Mouse (Mus musculus): ENCODE results near the gene Itln1. TPM values are rescaled to one million over a fixed set of nuclear protein-coding genes. Genes with fewer than 3 reads are reported as not detected.

The Itln1 gene
- polyA plus RNA-seq, 1 experiment from 2014 or later = not detected

- Histone ChIP-seq H3K27me3 (replicated peaks; ENCODE audit: low read depth, poor library complexity, severe bottlenecking) (no peaks in the 10 kb centered on the region), H3K4me3 (peak overlapping the region; percentile 71), H3K27ac (replicated peaks) (peak overlapping the region; percentile 90), H3K36me3 (replicated peaks) (no peaks in the 10 kb centered on the region), H3K4me1 (peaks cover 13% of the 10 kb centered on the region), H3K9me3 (no peaks in the 10 kb centered on the region)
- peak; percentile 74 for DNase-seq (ENCODE audit: low spot score)
- WGBS = under 1% methylated on average over 53 of the region's 53 CpGs
Observed at GRCm38 (mm10) chr1:171503592-171504291, 31.4 kb downstream of the Itln1 start.

DNA sequence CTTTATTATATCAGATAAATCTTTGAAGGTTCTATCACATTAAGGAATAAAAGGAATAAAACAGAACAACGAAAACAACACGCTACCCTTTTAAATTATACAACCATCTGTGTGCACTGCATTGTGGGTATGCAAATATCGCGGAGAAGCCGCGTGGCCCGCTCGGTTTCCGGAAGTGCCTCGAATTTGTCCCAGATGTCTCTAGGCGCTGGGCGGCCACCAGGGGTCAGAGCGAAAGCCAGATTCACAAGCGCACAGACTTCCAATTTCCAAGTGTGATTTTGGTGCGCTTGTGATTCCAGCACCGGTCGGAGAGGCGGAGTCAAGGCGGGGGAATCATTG, 31.9 kb downstream of the Itln1 start, which contains the start of gene Alyref2:
Alyref2 (plus strand) TSS at position 229 of the 342 bp plus-strand sequence.
- H3K4me1 ChIP-seq = peaks cover 14% of the 10 kb centered on the region
- no peaks in the 10 kb centered on the region for H3K9me3 ChIP-seq
- H3K4me3 ChIP-seq = peak within 1 kb of the TSS; percentile 71
- H3K27ac ChIP-seq (replicated peaks) = peak within 1 kb of the TSS; percentile 90
- WGBS = under 1% methylated on average over 19 of the region's 19 CpGs
- H3K36me3 ChIP-seq (replicated peaks) = no peaks in the 10 kb centered on the region
- peak; percentile 95 for DNase-seq (ENCODE audit: low spot score)
- H3K27me3 ChIP-seq (replicated peaks; ENCODE audit: low read depth, poor library complexity, severe bottlenecking) = no peaks in the 10 kb centered on the region

DNA sequence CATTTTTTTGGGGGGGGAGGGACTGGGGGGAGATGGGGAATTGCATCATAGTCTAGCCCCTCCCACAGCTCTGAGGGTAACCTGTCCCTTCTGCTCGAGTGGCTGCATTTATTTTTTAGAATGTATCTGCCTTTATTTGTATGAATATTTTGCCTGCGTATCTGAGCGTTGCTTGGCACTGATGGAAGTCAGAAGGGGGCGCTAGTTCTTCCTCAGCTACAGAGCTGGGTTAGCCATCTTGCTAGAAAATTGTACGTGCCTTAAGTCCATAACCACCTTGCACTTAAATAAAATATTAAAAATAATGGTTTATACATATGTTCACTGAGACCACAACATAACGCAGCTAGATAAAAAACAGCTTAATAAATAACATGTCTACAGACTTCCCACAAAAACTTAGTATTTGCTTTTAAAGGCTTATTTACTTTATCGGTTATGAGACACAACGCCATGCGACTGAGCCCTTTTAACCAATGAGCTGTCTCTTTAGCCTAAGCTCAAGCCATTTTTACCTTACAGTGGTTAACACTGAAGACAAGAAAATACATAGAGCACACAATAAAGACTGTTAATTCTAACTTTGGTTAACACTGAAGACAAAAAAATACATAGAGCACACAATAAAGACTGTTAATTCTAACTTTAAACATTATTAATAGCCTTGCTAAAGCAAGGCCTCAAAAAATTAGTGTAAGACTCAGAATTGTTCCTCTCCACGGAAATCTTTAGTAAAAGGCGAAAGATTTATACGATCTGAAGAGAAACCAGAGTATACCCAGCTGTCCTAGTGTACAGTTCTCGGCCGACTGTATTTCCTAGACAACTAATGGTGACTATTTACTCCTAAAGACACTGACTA, 32.5 kb downstream of the Itln1 start:
- Histone ChIP-seq H3K4me3 (peak overlapping the region; percentile 71), H3K4me1 (peaks cover 14% of the 10 kb centered on the region), H3K27ac (replicated peaks) (peak overlapping the region; percentile 90), H3K27me3 (replicated peaks; ENCODE audit: low read depth, poor library complexity, severe bottlenecking) (no peaks in the 10 kb centered on the region), H3K36me3 (replicated peaks) (no peaks in the 10 kb centered on the region), H3K9me3 (no peaks in the 10 kb centered on the region)
- WGBS = under 1% methylated on average over 14 of the region's 14 CpGs
- peak; percentile 66 for DNase-seq (ENCODE audit: low spot score)

- no peaks in the 10 kb centered on the region for H3K27me3 ChIP-seq (replicated peaks; ENCODE audit: low read depth, poor library complexity, severe bottlenecking)
- DNase-seq (ENCODE audit: low spot score) = peak; percentile 63
- no peaks in the 10 kb centered on the region for H3K9me3 ChIP-seq
- peak overlapping the region; percentile 79 for H3K27ac ChIP-seq (replicated peaks)
- H3K36me3 ChIP-seq (replicated peaks) = no peaks in the 10 kb centered on the region
- H3K4me1 ChIP-seq = peaks cover 14% of the 10 kb centered on the region
- WGBS = 5% methylated on average over 5 of the region's 5 CpGs
- H3K4me3 ChIP-seq = peak overlapping the region; percentile 37
Observed at GRCm38 (mm10) chr1:171501636-171502080, 33.4 kb downstream of the Itln1 start.

- Histone ChIP-seq H3K4me1 (peaks cover 14% of the 10 kb centered on the region), H3K9me3 (no peaks in the 10 kb centered on the region), H3K36me3 (replicated peaks) (no peaks in the 10 kb centered on the region), H3K4me3 (0 out of 2 replicates have a peak overlapping the region, but pooled peaks have one; percentile 37), H3K27ac (replicated peaks) (no peak overlapping the region; the same call in 1 of the 2 replicates), H3K27me3 (replicated peaks; ENCODE audit: low read depth, poor library complexity, severe bottlenecking) (no peaks in the 10 kb centered on the region)
- 63% methylated on average over 6 of the region's 6 CpGs for WGBS
- no peak for DNase-seq (ENCODE audit: low spot score)
Observed at GRCm38 (mm10) chr1:171501016-171501610, 34.0 kb downstream of the Itln1 start.

GRCm38 (mm10) chr1:171499856-171500255, 35.2 kb downstream of the Itln1 start:
- H3K4me1 ChIP-seq = peaks cover 14% of the 10 kb centered on the region

DNA sequence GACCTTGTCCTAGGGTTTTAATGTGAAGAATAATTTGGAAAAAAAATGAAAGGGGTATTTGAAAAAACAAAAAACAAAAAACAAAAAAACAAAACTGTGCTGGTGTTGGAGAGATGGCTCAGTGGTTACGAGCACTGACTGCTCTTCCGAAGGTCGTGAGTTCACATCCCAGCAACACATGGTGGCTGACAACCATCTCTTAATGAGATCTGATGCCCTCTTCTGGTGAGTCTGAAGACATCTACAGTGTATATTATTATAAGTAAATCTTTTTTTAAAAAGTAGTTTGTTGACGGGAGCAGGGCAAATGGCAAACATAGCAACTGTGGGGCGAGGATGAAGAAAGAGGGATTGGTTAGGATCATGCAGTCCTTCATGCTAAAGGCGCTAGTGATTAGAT, 39.7 kb downstream of the Itln1 start:
- Histone ChIP-seq H3K4me1 (peaks cover 3% of the 10 kb centered on the region; the same call in 1 of the 2 replicates), H3K36me3 (replicated peaks) (no peaks in the 10 kb centered on the region), H3K9me3 (peaks cover 11% of the 10 kb centered on the region), H3K27me3 (replicated peaks; ENCODE audit: low read depth, poor library complexity, severe bottlenecking) (no peaks in the 10 kb centered on the region), H3K27ac (replicated peaks) (no peak overlapping the region), H3K4me3 (no peak overlapping the region)
- DNase-seq (ENCODE audit: low spot score) = no peak
- 87% methylated on average over 6 of the region's 6 CpGs for WGBS

More at GRCm38 (mm10) chr1:171499856-171500255, 35.2 kb downstream of the Itln1 start:
- Histone ChIP-seq H3K9me3 (no peaks in the 10 kb centered on the region), H3K27me3 (replicated peaks; ENCODE audit: low read depth, poor library complexity, severe bottlenecking) (no peaks in the 10 kb centered on the region), H3K27ac (replicated peaks) (no peak overlapping the region), H3K36me3 (replicated peaks) (no peaks in the 10 kb centered on the region), H3K4me3 (no peak overlapping the region)
- DNase-seq (ENCODE audit: low spot score) = no peak
- 79% methylated on average over 5 of the region's 5 CpGs for WGBS

GRCm38 (mm10) chr1:171494241-171494640, 40.9 kb downstream of the Itln1 start:
- Histone ChIP-seq H3K9me3 (peaks cover 19% of the 10 kb centered on the region), H3K27me3 (replicated peaks; ENCODE audit: low read depth, poor library complexity, severe bottlenecking) (no peaks in the 10 kb centered on the region), H3K4me1 (peaks cover 3% of the 10 kb centered on the region; the same call in 1 of the 2 replicates), H3K36me3 (replicated peaks) (no peaks in the 10 kb centered on the region), H3K27ac (replicated peaks) (no peak overlapping the region), H3K4me3 (no peak overlapping the region)
- 92% methylated on average over 13 of the region's 13 CpGs for WGBS
- DNase-seq (ENCODE audit: low spot score) = no peak

- Histone ChIP-seq H3K9me3 (peaks cover 14% of the 10 kb centered on the region), H3K4me1 (0 out of 2 replicates have a peak, but pooled peaks cover 4% of the 10 kb centered on the region), H3K27ac (replicated peaks) (no peak overlapping the region), H3K4me3 (no peak overlapping the region), H3K27me3 (replicated peaks; ENCODE audit: low read depth, poor library complexity, severe bottlenecking) (no peaks in the 10 kb centered on the region), H3K36me3 (replicated peaks) (no peaks in the 10 kb centered on the region)
- peak; percentile 58 for DNase-seq (ENCODE audit: low spot score)
- WGBS = 55% methylated on average over 2 of the region's 2 CpGs
Observed at GRCm38 (mm10) chr1:171478968-171479367, 56.1 kb downstream of the Itln1 start.

GRCm38 (mm10) chr1:171477758-171478545, 57.1 kb downstream of the Itln1 start:
- H3K36me3 ChIP-seq (replicated peaks) = no peaks in the 10 kb centered on the region
- 0 out of 2 replicates have a peak, but pooled peaks cover 4% of the 10 kb centered on the region for H3K4me1 ChIP-seq
- H3K27me3 ChIP-seq (replicated peaks; ENCODE audit: low read depth, poor library complexity, severe bottlenecking) = no peaks in the 10 kb centered on the region
- peak; percentile 31 for DNase-seq (ENCODE audit: low spot score)
- H3K9me3 ChIP-seq = peaks cover 9% of the 10 kb centered on the region
- peak overlapping the region; percentile 65; the same call in 1 of the 2 replicates for H3K27ac ChIP-seq (replicated peaks)
- H3K4me3 ChIP-seq = peak overlapping the region; percentile 49
- WGBS = 59% methylated on average over 27 of the region's 27 CpGs

DNA sequence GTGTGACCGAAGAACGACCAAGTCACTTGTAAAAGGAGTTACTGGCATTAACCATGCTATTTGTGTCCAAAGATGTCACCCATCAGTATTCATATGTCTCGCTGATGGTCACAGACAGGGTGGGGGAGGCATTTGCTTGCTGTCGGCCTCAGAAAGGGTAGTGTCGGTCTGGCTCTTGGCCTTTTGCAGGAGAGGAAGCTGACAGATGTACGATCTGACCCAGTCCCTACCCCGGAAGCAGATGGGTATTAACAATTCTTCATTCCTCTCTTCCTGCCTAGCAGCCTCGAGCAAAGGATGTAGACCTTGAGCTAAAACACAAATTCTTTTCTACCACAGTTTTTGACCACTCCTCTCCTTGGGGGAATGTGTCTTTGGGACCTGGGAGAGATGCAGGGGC, 58.0 kb downstream of the Itln1 start:
- no peak for DNase-seq (ENCODE audit: low spot score)
- WGBS = 82% methylated on average over 8 of the region's 8 CpGs
- no peaks in the 10 kb centered on the region for H3K36me3 ChIP-seq (replicated peaks)
- 0 out of 2 replicates have a peak, but pooled peaks cover 4% of the 10 kb centered on the region for H3K4me1 ChIP-seq
- no peaks in the 10 kb centered on the region for H3K27me3 ChIP-seq (replicated peaks; ENCODE audit: low read depth, poor library complexity, severe bottlenecking)
- H3K4me3 ChIP-seq = no peak overlapping the region
- no peak overlapping the region for H3K27ac ChIP-seq (replicated peaks)
- peaks cover 6% of the 10 kb centered on the region; the same call in 1 of the 2 replicates for H3K9me3 ChIP-seq
